Mouse (Mus musculus): ENCODE measurements around the gene Ptgfrn.
A peak's percentile ranks its signal among the peaks of the same experiment; 100 is the strongest.

GRCm38 (mm10) chr3:101003575-101004356 lies 106.3 kb downstream of the Ptgfrn start:
- 0 out of 2 replicates have a peak, but pooled peaks have one; percentile 3 for TF ChIP-seq CTCF (conservative IDR thresholded peaks at IDR 0.05; ENCODE audit: low read length)
- TF ChIP-seq POU5F1 (IDR thresholded peaks at IDR 0.05; ENCODE audit: borderline replicate concordance, low read length), result no peak
- no peak for TF ChIP-seq NANOG (IDR thresholded peaks at IDR 0.05; ENCODE audit: borderline replicate concordance, low read length)

All from E14TG2a.4 (cell line).